Mouse (Mus musculus) spleen, postnatal 10 days (tissue): ENCODE data around the gene Cacna1i.
A peak's percentile ranks its signal among the peaks of the same experiment; 100 is the strongest.

Experiments used
- DNase-seq, 2 experiments: peaks; one replicate each; pipeline ENCODE4 v3.0.0; 2021 to 2022; ENCODE audit warnings: low spot score in 2 of 2

Cacna1i gene

DNA sequence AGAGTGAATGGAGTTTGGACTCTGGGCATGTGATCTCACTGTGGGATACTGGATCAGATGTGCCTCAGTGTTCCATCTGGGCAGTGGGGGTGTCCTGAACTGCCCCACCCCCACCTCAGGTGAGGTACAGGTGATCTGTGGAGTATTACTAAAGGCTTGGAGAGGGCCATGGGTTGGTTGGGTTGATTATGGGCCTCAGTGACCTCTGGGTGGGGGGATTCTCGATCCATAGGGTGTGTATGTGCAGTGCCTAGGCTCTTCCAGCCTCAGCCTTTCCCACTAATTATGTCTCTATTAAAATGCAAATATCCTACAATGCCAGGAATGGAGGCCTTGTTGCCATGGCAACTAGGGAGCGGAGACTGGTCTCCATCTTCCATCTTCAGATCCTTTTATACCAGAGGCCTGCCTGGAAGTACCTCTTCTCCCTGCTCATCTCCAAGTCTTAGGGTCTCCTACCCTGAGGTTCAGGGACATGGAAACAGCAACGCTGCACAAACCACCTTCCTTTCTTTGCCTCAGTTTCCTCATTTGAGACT is 15.1 kb upstream of the Cacna1i start:
- no peak for DNase-seq

DNA sequence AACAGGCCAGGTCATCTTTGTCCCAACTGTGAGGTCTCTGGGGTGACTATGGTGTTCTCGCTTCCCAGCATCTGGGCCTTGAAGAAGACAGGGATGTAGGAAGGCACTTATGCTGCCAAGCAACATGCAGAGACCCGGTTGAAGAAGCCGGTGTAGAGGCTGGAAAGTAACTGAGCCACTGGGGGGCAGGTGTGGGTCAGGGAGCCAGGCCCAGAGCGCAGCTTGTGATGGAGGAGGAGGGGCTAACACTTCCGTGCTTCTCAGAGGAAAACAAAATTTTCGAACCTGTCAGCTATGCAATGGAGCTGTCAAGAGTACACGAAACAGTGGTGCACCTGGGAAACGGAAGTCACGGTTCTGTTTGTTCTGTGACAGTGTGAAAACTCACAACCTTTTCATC is 9.9 kb upstream of the Cacna1i start:
- no peak for DNase-seq

DNA sequence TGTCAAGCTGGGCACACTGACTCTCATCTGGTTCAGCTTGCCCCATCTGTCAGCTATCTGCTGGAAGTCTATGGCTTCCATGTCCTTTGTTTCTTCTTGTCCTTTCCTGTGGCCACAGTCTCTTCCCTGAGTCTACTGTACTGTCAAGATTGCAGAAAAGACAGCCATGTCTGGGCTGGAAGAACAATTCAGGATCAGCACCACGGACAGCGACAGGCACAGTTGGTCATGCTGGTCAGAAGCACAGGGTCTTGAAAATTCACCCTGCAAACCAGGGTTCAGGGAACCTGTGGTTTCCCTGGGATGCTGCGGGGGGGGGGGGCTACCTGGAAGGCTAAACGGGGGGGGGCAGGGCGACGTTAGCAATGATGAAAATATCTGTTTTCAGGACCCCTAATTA is 9.4 kb upstream of the Cacna1i start:
- DNase-seq, result peak in 1 of 2 experiments; percentile 80

DNA sequence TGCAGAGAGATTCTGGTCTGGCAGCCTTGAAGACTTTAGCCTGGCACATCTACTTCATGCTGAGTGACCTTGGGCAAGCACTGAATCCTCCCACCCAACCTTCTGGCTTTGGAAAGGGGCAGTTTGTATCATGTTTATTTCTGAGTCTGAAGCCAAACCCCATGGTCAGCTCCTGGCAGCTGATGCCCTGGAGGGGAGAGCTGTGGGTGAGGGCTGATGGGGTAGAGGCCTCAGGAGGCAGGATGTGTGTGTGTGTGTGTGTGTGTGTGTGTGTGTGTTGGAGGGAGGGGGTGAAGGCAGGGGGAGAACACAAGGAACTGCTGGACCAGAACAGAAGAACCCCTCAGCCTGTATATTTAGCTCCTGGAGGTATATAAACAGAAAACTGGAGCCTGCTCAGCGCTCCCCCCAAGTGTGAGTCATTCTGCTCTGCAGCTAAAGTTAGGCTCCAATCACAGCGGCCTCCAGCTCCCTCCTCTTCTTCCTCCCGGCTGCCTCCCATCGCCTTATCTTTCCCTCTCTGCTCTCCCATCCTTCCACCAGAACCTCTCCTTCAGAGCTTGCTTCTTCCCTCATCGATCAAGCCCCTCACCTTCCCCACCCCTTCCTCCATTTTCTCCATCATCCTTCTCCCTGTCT is 8.8 kb upstream of the Cacna1i start:
- DNase-seq, result no peak

DNA sequence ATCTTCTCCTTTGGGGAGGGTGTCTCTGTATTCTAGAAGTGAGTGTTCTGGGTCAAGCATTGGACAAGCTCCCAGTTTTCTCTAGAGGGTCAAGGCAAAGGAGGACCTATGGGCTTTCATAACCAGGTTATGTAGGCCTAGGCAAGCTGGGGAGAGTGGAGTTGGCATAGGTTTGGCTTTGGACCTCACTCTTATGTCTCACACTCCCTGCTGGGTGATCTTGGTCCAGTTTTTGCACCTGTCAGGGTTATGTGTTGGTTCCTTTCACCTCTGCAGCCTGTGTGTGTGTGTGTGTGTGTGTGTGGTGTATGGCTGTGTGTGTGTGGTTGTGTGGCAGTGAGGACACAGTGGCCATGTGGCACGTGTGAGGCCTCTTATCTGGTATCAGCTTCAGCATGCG is 8.0 kb upstream of the Cacna1i start:
- no peak for DNase-seq

DNA sequence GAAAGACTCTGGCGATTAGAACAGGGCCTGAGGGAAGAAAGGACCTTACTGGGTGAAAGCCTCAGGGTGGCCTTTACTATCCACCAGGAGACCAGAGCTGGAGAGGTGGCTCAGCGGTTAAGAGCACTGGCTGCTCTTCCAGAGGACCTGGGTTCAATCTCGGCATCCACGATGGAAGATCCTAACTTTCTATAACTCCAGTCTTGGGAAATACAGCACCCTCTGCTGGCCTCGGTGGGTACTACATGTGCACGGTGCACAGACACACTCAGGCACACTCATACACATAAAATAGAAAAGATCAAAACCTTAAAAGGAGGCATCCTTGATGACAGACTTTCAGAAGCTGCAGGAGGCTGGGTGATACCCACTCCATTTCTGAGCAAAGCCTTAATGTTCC is 6.4 kb upstream of the Cacna1i start:
- peak; percentile 41 to 72 for DNase-seq

DNA sequence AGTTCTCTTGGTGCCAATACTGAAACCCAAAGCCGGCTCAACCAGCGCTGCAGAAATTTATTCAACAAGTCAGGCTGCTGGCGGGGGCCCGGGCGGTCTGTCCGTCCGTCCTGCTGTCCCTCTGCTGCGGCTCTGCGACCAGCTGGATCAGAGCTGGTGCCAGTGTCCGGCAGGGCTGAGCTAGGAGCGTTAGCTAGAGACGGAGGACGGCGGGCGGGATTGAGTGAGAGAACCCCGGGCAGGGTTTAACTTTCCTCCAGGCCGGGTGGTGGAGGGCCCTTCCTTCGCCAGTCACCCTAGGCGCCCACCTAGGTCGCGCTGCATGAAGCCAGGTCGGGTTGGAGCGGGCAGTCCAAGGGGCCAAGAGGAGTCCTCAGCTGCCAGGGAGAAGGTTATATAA is 998 bp downstream of the Cacna1i start:
- DNase-seq, result no peak

DNA sequence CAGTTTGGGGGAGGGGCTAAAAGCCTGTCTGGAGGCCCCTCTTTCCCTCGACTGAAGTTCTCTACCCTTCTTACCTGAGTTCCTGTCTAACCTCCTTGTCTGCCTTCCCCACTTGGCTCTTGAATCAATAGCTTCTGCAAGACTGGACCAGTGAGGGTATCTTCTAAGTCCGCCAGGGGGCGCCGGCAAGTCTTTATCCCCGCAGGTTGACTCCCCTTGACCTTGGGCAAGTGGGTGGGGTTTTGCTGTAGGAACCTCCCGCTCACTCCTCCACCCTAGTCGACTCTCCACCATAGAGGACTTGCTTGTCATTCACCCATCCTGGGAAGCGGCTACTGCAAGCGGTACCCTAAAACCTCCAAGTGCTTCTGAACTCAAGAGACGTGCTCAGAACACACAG is 2.4 kb downstream of the Cacna1i start:
- DNase-seq, result peak; percentile 63 to 86

DNA sequence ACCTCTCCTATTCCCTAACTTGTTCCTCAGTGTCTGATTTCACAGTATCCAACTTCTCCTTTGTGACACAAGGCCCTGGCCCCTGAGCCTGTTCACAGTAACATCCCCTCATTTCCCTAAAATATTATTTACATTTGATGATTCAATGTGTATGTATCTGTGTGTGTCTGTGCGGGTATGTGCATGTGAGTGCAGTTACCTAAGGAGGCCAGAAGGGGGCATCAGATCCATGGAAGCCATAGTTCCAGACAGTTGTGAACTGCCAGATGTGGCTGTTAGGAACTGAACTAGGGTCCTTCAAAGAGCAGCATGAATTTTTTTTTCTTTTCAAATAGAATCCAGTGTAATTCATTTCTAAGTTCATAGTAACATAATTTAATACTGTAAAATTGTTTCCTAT is 10.1 kb downstream of the Cacna1i start:
- DNase-seq, result no peak

DNA sequence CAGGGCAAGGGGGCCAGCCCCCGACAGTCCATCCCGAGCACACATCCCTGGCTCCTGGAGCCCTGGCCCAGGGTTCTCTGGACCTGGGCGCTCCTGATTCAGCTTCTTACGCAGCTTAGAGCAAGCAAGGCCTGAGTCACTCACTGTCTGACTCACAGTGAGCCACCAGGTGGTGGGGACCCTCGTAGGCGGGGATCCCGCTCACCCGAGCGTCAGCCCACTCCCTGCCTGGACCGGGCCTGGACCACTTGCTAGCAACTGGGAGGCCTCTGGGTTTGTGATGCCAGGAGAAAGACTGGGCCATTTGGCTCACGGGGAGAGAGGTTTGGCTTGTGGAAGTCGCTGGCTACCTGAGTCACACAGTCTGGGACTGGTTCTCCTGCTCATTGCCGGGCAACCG is 16.7 kb downstream of the Cacna1i start:
- no peak for DNase-seq

DNA sequence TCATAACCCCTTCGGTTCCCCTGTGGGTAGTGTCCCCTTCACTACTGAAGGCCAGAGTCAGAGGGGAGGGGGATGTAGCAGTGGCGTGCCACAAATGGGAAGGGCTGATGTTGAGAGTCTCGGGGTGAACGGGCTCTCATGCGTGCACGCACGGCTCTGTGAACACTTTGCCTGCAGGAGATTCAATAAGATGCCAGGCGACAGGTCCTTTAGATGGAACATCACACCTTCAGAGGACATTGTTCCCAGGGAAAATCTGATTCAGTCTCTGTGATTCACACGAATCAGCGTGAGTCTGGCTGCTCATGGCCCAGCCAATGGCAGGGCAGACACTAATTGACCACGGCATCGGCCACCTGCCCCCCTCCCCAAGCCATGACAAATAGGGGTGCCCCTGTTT is 17.1 kb downstream of the Cacna1i start:
- DNase-seq, result no peak

DNA sequence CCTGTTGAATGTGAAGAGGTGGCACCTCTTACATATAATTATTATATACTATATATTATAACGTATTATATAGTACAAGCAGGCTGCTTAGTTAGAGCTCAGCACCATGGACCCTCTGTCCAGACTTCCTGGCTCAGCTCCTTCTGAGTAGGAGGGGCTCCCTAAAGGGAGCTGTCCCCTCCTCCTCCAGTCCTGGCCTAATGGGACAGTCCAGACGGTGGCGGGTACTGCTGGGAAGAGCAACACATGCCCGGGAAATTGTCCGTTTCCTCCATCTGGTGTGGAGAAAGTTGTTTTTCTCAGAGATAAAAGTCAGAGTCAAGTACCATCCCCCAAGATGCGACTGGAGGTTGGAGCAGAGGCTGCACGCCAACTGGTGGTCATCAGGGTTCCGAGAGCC is 19.1 kb downstream of the Cacna1i start:
- no peak for DNase-seq

DNA sequence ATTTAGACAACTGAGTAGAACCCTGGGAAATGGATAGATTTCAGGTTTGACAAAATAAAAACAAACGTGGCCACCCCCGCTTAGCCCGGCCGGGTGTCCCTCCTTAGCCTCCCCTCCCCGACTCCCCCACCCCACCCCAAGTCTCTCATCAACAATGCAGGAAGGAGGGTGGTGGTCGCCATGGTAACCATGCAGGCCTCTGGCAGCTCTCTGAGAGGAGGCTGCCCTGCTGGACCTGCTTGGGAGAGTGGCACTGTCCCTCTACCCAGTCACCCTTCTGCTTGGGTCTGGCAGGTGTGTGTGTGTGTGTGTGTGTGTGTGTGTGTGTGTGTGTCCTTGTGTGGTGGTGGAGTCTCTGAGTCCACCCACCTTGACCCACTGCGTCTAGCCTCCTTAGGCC is 27.7 kb downstream of the Cacna1i start:
- DNase-seq, result no peak

DNA sequence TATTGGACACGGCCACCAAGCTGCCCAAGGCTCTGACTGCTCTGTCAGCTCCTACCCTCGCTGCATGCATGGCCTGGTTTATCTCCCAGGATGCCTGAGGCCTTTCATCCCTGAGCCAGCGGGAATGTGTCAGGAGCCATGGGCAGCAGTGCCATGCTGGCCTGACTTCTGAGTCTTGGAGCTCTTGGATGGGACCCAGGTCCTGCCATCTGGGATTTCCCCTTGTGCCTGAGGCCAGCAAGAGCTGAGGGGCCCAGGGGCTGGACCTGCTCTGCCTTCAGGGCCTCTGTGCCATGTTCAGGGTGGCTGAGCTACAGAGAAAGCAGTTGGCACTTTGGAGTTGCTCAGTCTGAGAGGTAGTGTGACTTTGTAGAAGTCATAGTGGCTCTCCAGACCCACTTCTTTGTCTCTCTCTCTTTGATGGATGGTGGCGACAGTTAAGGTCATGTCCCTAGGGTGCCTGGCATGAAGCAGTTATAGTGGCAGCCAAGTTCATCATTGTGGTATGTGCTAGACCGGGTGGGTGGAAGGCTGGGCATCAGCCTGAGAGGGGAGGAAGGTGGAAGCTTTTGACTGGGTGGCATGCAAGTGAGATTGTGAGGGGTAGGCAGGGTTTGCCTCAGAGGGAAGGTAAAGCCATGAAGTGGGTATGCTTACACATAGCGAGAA is 30.1 kb downstream of the Cacna1i start:
- no peak for DNase-seq

DNA sequence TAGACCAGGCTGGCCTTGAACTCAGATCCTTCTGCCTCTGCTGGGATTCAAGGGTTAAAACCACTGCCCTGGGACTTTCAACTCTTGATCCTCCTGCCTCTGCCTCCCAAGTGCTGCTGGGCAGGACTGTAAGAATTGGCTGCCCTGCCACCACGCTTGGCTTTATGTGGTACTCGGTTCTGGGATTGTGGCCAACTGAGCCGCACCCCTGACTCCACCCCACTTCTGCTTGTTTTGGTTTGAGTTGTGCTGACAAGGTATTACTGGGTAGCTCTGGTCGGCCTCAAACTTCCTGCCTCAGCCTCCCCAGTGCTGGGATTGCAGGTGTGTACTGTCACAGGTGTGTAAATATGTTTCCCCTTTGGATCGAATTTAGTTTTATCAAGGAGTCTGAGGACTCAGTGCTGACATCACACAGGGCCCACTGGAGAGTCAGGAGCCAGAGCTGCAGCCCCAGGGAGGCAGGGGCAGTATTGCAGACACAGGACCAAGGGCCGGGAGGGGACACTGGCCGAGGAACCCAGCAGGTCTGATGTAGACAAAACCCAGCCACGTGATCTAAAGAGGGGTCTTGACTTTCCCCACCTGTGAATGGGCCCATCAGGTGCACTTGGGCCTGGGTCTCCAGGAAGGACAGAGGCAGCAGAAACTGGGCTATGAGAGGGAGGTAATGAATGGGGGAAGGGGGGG is 30.9 kb downstream of the Cacna1i start:
- no peak for DNase-seq

DNA sequence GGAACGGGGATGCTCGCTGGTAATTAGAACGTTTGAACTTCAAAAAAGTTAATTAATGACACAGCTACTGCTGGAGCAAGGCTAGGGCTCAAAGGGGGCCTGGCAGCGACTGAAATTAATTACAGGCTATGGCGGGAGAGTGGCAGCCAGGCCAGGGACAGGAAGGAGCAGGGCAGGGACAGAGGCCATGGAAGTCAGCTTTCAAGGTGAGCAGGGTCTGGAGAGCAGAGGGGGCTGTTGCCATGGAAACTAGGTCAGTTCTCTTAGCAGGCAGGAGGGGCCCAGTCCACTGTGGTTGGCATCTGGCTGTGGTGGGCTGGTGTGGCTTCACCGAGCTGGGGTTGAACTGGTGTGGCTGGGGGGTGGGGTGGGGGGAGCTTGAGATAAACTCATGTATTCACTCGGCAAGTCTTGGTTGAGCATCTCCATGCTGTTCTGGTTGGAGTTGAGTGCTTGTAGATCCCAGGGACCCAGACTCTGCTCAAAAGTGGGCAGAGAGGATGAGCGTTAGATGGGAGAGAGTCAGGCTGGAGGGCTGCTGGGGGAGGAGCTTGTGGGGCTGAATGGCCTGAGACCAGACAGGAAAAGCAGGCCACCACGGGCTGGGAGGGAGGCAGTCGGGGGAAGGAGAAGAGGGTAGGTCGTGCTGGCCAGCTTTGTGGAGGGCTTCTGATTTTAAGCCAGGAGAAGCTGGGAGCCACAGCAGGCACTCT is 31.7 kb downstream of the Cacna1i start:
- DNase-seq, result no peak

DNA sequence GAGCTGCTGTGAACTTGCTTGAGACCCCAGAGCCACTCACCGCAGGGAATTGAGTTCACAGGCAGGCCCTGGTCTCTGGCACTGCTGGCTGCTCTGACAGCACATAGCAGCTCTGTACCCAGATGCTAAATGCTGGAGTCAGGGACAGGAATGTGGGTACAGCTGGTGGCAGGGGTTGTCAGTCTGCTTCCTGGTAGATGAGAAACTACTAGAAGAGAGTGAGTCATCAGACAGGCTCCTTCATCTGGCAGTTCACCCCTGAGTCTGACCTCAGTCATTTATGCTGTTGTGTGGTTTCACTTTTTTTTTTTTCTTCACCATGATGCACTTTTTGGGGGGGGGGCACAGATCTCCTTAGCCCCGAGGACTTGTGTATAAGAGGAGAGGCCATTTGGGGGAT is 32.3 kb downstream of the Cacna1i start:
- no peak for DNase-seq

DNA sequence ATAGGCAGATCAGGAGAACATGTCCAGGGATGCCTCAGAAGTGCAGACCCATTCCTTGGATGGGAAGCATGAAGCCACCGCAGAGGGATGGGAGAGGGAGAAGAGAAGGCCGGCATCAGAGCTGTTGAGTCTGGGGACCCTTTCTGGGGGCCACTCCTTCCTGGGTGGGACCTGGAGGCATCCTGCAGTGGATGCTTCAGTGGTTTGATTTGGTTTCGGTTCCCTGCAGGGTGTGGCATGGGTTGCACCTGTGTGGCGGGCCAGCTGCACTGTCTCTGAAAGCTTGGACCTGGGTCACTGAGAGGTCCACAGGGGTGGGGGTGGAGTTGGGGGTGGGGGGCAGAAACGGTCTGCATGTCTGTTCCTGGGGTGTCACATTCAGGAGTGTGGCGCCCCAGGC is 32.9 kb downstream of the Cacna1i start:
- peak in 1 of 2 experiments; percentile 62 for DNase-seq

DNA sequence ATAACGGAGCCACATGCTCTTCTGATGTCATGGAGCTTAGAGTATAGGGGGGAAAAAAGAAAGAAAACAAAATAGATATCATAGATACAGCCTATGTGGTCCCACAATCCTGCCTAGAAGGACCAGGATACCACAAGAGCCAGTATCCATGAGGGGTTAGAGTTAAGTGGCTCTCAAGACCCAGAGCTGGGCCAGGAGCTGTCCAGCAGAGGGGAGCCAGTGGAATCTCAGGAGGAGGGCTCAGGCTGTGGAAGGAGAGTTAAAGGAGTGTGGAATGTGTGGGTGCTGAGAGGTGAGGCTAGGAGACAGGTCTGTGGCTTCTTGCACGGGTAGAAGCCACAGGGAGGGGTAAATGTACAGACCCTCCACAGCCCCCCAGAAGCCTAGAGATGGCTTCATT is 38.2 kb downstream of the Cacna1i start:
- DNase-seq, result no peak

DNA sequence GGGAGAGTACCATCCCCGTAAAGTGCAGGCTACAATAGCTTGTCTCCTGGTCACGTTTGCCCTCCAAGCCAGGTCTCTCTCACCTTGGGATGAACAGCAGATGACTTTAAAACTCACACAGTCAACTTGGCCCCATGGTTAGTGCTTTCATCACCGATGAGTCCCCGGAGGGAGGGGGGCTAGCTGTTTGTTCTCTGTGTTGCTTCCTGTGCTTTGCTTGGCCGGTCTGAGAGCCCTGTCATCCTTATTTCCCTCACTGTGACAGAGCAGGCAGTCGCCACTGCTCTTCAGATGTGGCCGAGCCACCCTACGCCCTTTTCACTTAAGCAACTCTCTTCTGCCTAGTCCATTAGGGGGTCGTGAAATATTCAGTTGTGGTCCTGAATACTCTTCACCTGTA is 38.7 kb downstream of the Cacna1i start:
- DNase-seq, result peak in 1 of 2 experiments; percentile 50

DNA sequence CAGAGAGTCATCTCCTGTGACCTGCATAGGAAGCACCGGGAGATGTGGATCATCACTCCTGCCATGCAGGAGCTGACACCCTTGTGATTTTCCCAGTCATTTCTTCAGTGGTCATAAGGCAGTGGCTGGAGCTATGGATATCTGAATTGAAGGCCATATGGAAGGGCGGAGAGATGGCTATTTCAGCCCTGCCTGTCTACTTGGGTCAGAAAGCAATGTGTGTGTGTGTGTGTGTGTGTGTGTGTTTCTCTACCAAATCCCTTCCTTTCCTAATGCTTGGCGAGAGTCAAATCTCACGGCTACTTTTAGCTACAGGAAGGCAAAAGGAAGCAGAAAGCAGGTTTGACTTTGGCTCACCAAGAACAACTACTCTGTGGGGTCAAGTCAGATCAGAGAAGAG is 39.9 kb downstream of the Cacna1i start:
- no peak for DNase-seq
